Mouse (Mus musculus) kidney, postnatal 4 days (tissue): ENCODE data around the gene Vhl.
"Not testable (repeated sequence)": the region's sequence is repeated elsewhere in the genome, so short reads cannot be mapped to it uniquely, and the experiment has no call there.

Experiments used
- DNase-seq, 2 experiments: peaks; one replicate each; pipeline ENCODE4 v3.0.0; 2021; ENCODE audit warnings: mixed read lengths in 2 of 2

Vhl gene

DNA sequence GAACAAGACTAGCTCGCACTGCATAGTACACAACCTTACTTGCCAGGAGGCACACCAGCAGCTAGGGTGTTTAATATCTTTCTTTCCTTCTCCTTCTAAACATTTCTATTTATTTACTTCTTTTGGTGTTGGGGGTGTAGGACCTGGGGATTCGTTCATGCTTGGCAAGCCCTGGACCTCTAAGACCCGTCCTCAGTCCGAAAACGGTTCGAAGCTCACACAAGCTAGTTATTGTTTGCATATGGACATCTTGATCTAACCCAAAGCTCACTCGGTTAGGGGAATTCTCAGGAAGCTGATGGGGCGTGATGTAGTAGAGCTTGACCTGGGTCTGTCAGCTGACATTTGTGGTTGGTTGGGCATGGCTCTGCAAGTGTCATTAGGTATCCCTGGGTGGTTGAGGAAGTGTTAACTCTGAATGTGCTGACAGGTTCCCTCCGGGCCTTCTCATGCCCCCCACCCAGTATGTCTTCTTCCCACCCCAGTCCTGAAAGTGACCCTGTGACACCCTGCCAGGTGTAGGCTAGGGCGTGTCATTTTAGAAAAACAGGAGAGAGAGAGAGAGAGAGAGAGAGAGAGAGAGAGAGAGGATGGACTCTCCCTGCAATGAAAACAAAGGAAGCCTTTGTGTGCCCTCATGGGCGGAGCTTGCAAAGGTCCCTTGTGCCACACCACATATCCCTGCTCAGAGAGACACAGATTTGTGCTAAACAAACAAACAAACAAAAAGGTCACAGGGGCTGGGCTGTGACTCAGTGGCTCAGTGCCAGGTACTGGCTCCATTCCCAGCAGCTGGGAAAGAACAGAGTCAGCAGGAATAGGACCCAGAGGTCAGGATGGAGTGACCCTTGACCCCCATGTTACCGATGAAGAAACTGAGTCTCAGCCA, 37.8 kb downstream of the Vhl start:
- peak; percentile 65 to 68 for DNase-seq

DNA sequence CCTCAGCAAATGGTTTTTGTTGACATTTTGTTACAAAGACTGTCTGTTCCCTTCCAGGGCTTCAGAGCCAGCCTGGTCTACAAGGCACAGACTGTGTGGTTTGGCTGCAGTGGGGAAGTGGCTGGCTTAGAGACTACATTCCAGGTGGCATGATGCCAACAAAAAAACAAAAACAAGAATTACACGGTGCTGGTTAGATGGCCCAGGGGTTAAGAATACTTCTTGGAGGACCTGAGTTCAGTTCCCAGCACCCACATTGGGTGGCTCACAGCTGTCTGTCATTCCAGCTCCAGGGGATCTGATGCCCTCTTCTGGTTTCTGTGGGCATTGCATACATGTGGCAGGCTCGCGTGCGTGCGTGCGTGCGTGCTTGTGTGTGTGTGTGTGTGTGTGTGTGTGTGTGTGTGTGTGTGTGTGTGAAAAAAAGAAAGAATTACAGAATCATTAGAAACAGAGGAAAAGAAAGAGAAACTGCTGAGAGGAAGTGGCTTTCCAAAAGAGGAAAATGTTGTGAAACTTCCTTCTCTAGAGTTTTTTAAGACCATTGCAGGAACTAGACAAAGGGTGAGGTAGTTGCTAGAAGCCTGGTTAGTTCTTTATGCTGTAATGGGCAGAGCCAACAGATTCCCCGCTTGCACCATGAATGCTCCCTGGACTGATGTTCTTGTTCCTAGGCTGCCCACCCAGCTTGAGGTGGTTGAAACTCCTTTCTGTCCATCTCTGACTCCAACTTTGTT, 39.4 kb downstream of the Vhl start:
- no peak for DNase-seq

DNA sequence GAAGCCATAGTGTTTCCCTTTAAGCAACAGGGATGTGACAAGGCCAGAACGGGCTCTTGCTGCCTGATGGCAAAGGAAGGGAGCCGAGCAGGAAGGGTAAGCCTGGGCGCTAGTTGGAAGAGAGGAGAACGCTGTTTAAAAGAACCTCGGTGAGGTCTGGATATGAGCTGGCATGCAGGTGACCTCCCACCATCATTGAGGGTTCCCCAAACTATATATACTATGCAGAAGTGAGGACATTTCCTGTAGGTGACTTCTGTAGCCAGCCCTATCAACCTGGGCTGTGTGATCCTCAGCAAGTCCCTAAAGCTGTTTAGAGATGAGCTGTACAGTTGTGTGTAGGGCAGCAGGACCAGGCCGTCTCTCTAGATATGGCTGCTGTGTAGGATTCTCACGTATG, 40.5 kb downstream of the Vhl start:
- DNase-seq, result no peak

DNA sequence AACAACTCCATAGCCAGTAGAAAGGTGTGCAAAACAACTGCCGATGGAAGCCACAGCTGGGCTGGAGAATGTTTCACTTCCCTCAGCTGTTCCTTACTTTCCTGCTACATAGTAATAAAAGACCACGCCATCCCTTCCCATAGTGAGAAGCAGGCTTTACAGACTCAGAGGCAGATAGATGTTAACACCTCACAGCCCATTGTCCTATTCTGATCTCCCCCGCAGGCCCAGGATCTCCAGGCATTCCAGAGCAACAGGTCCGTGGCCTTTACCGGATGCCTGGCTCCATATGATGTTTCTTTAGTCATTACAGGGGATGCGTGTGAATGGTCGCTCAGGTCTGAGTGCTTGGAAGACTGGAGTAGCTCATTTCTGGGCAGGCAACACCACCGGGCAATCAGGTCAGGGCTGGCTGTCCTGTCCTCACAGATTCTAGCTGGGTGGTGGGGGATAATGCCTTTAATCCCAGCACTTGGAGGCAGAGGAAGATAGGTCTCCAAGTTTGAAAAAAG, 43.9 kb downstream of the Vhl start:
- DNase-seq, result no peak

DNA sequence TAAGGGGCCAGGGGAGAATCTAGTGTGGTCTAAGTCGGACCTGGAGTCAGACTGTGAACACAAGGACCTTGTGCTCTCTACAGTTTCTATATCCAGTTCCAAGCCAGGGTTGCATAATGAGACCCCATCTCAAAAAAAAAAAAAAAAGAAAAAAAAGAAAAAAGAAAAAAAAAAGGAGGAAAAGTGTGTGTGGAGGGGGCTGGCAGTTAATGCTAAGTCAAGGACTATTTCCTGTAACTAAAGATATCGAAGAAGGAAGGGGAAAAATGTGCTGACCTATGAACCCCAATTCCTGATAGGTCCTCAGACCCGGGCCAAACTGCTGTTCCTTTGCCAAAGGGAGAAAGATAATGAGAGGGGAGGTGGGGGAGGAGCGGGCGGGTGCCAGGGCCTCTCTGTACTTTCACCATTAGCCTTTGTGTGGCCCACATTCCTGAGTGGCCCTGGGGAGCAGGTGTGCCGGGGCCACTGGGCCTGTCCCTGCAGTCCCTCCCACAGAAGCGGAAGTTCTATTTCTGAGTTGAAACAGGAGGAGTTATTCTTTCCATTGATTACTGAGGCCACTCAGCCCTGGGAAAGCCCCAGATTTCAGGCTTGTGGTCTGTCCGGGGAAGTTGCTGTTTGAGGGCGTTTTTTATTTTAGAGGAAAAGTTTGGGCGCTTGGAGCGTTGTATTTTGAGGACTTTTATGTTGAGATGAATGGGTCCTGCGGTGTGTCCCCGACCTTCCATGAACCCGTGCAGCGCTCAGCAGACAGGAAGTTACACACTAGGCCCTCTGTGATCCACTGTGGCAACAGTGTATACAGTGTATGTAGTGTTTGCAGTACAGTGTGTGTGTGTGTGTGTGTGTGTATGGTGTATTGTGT, 44.8 kb downstream of the Vhl start:
- peak; percentile 37 to 59 for DNase-seq

DNA sequence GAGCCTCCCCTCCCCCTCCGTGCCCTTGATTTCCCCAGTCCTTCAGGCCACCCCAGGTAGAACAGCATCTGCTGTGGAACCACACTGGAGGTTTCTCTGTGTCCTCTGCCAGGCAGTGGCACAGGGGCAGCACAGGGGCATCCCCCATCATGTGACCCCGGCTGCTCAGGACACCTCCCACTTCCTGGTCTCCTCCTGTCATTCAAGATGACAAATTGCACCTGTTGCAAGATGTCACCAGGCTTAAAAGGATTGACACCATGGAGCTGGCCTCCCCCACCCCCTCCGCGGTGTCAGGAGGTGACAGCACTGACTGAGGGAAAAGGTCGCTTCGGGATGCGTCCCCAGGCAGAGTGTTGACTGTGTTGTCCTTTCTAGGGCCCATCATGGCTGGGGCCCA, 46.1 kb downstream of the Vhl start:
- no peak for DNase-seq

DNA sequence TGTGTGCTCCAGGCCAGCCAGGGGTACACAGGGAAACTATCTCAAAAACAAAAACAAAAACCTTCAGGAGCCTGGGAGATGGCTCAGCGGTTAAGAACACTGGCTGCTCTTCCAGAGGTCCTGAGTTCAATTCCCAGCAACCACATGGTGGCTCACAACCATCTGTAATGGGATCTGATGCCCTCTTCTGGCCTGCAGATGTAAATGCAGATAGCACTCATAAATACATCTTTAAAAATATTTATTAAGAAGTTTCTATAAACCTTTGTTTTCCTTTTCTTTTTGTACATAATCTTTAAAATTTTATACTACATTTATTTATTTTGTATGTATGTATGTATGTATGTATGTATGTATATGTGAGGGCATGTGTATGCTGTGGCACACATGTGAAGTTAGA, 48.3 kb downstream of the Vhl start:
- not testable (repeated sequence) for DNase-seq

DNA sequence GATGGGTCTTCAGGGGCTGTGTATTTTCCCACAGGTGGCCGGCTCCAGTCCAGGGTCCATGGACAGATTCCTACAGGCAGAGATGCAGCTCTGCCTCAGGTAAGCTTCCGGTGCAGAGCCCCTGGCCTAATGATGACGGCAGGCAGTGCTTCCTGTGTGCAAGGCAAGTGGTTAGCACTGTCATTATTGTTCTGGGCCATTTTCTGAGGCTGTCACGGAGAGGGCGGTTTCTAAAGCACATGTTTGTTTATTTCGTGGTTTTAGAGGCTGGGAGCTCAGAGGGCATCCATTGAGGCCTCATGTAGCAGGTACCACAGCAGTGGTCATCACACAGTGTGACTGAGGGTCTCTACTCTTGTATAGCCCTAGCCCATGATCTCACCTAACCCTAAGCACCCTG, 49.2 kb downstream of the Vhl start:
- DNase-seq, result no peak

DNA sequence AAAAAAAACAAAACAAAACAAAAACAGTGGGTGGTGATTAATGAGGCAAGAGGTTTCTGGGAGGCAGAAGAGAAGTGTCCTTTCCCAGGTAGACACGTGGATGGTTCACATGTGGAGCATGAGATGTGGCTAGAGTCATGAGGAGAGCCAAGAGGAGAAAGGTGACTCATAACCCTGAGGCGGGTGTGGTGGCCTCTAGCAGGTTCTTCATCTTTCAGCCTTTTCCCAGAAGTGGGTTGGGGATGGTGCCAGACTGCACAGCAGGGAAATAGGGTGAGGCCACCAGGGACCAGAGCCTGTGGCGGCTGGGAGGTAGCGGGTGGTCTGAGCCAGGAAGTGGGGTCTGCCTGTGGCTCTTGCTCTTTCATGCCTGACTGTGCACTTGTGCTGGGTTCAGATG, 51.5 kb downstream of the Vhl start:
- DNase-seq, result no peak

DNA sequence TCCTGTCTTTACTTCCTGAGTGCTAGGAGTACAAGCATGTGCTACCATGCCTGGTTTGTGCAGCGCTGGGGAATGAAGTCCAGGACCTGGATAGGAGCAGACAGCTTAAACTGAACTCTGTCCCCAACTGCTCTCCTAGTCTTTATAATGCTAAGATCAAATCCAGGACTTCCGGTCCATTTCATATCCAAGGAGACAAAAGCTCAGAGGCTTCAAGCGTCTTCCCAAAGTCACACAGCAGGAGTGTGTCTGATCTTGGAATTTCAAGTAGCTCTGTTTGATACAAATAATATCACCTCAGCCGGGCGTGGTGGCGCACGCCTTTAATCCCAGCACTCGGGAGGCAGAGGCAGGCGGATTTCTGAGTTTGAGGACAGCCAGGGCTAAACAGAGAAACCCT, 52.2 kb downstream of the Vhl start:
- DNase-seq, result no peak

DNA sequence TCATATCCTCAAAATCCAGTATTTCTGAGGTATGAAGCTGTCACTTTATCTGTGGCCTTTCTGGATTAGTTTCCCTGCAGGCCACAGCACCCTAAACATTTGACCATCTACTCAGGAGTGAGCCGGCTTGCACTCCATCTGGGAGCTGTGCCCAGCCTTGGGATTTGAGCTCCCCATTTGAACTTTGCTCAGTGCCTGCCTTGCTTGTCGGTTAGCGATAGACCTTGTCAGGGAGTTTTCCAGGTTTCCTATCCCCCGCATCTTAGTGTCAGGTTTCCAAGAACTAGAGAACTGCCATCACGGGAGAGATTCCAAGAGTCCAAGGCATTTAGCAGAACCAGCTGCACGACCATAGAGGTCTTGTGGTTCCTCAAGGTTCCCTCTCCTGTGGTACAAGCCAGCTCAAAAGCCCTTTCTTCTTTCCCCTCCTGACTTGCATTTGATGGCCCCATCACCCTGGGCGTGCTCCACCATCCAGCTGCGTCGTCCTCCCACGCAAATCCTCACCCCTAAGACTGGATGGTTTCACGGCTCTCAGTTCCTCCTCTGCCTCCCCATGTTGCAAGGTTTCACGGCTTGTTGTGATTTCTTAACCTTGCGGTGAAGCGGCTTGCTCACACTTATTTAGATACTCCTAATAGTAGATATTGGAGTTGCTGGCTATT, 53.4 kb downstream of the Vhl start:
- peak in 1 of 2 experiments; percentile 22 for DNase-seq

DNA sequence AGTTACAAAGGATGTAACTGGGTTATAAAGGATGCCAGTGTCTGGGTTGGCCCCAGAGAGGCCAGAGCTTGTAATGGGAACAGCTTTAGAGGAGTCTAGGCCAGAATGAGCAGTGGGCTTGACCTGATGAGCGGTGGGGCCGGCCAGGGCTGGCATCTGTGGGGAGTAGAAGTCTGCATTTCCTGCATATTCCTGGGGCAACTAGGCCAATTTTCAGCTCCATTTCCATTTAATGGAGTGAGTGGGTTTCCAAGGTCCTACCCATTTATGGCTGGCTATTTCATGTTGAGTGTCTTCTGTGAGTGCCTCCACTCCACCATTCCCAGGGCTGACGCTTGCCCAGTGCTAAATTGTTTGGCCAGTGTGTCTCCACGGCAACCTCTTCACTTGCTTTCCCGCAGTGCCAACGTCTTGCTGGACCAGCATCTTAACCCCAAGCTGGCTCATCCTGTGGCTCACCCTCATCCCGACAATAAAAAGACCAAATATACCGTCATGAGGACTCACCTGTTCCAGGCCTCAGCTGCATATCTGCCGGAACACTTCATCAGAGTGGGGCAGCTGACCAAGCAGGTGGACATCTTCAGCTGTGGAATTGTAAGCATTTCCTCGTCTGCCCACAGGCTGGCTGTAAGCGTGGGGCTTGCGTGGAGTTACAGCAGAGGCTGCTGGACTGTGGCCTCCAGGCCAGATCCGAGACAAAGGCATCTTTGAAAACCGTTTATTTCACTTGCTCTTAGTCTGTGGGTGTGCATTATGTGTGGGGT, 54.7 kb downstream of the Vhl start:
- DNase-seq, result no peak

DNA sequence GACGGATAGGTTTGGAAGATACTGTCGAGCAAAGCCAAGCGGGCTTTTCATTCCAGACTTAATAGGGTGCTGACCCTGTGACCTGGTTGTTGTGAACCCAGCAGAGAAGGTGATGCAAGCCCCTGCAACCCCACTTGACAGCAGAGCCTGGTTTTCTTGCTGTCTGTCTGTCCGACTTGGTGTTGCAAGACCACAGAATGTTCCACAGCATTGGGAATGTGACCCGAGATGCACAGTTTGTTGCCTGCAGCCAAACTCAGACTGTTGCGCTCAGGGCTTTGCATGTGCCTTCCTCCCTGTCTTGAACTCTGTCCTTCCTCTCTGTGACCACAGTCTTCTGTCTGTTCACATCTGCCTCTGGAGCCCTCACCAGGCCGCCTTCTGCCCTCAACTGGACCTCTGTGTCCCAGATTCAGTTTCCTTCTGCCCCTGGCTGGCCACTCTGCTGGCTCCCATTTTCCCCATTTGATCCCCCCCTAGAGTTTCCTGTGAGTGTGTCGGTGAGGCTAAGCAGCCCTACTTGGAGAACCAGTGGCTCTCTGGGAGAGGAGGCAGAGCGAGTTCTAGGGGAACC, 56.3 kb downstream of the Vhl start:
- DNase-seq, result no peak
